Mouse (Mus musculus): Measurements from ENCODE around the gene Arvcf. TPM values are rescaled to one million over a fixed set of nuclear protein-coding genes. Genes with fewer than 3 reads are reported as not detected.

The Arvcf gene
- total and polyA plus RNA-seq, 3 experiments, result 9.1 to 14.5 TPM; not detected in 1

GRCm38 (mm10) chr16:18351313-18352055, 3.5 kb downstream of the Arvcf start (continued):
- TF ChIP-seq MAZ (IDR thresholded peaks at IDR 0.05; ENCODE audit: low read depth, low read length) (no peak), SIN3A (IDR thresholded peaks at IDR 0.05; ENCODE audit: low read length) (0 out of 2 replicates have a peak, but pooled peaks have one; percentile 13), RAD21 (IDR thresholded peaks at IDR 0.05; ENCODE audit: low read depth, low read length) (peak; percentile 60), MXI1 (IDR thresholded peaks at IDR 0.05; ENCODE audit: low read depth, low read length) (0 out of 2 replicates have a peak, but pooled peaks have one; percentile 26), JUND (IDR thresholded peaks at IDR 0.05; ENCODE audit: low read depth, low read length) (no peak), ZC3H11A (IDR thresholded peaks at IDR 0.05; ENCODE audit: low read depth, low read length) (peak; percentile 61), RCOR1 (IDR thresholded peaks at IDR 0.05; ENCODE audit: low read depth, low read length) (no peak), POLR2A (IDR thresholded peaks at IDR 0.05; ENCODE audit: control insufficient read depth in 1 of 2, insufficient read depth in 1 of 2, low read depth in 1 of 2, low read length in 2 of 2, poor library complexity in 1 of 2) (no peak), NRF1 (IDR thresholded peaks at IDR 0.05; ENCODE audit: insufficient read depth, low read depth, low read length, poor library complexity, severe bottlenecking) (no peak), CHD2 (IDR thresholded peaks at IDR 0.05; ENCODE audit: low read length) (no peak), POLR2AphosphoS5 (IDR thresholded peaks at IDR 0.05; ENCODE audit: borderline replicate concordance, low read depth, low read length) (no peak), TBP (IDR thresholded peaks at IDR 0.05; ENCODE audit: low read depth, low read length) (no peak), NELFE (IDR thresholded peaks at IDR 0.05; ENCODE audit: low read depth, low read length) (no peak), ZMIZ1 (IDR thresholded peaks at IDR 0.05; ENCODE audit: low read depth, low read length) (no peak), USF1 (IDR thresholded peaks at IDR 0.05; ENCODE audit: low read depth, low read length) (peak; percentile 59; the same call in 1 of the 2 replicates), ZNF384 (IDR thresholded peaks at IDR 0.05; ENCODE audit: low read depth, low read length) (no peak), KAT2A (conservative IDR thresholded peaks at IDR 0.05; ENCODE audit: low read depth, low read length) (no peak), GATA1 (IDR thresholded peaks at IDR 0.05; ENCODE audit: low read depth, low read length) (no peak), MYB (IDR thresholded peaks at IDR 0.05; ENCODE audit: low read depth, low read length) (no peak), CTCF (IDR thresholded peaks at IDR 0.05 in 2 of 3, conservative IDR thresholded peaks at IDR 0.05 in 1 of 3; ENCODE audit: control insufficient read depth in 1 of 3, insufficient read depth in 1 of 3, low read depth in 2 of 3, low read length in 3 of 3, poor library complexity in 1 of 3, severe bottlenecking in 1 of 3) (peak; percentile 45 to 76 (median 76)), E2F4 (IDR thresholded peaks at IDR 0.05; ENCODE audit: borderline replicate concordance, low read depth, low read length) (no peak), MAX (IDR thresholded peaks at IDR 0.05; ENCODE audit: low read length) (no peak), BHLHE40 (IDR thresholded peaks at IDR 0.05; ENCODE audit: borderline replicate concordance, low read depth, low read length) (no peak)

DNA sequence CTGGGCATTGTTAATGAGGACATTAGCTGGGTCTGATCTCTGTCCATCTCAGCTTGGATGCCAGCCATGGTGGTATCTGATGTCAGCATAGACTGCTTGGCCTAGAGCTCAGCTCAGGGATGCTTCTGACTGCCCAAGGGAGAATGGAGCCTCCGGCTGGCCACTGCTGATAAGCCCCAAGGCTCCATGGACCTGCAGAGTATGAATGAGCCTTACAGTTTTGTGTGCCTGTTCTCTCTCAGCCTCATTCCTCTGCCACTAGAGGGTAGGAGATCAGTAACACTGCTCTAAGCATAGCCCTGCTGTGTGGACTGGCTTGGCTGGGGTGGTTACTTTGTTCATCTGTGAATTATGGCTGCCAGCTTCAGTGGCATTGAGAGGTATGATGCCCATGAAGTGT, 5.1 kb downstream of the Arvcf start:
- Histone ChIP-seq H3K4me3 (ENCODE audit: control insufficient read depth in 1 of 2, insufficient read depth in 1 of 2, low read depth in 2 of 2, low read length in 2 of 2) (no peak overlapping the region), H3K4me1 (ENCODE audit: control insufficient read depth in 1 of 2, insufficient read depth in 2 of 2, low read length in 2 of 2) (peaks cover 0 to 28% of the 10 kb centered on the region in 2 experiments; a peak in 3 of 4 replicates), H3K9ac (ENCODE audit: control insufficient read depth, low read depth, low read length, poor library complexity, severe bottlenecking) (no peak overlapping the region), H3K27ac (ENCODE audit: control insufficient read depth, low read depth, low read length) (no peak overlapping the region), H3K27me3 (ENCODE audit: control insufficient read depth in 1 of 2, insufficient read depth in 2 of 2, low read length in 2 of 2) (no peaks in the 10 kb centered on the region), H3K79me2 (ENCODE audit: control insufficient read depth, insufficient read depth, low read length, poor library complexity) (no peaks in the 10 kb centered on the region), H3K36me3 (ENCODE audit: control insufficient read depth in 1 of 2, insufficient read depth in 2 of 2, low read length in 2 of 2) (peaks cover 0 to 14% of the 10 kb centered on the region in 2 experiments; a peak in 2 of 4 replicates), H3K9me3 (replicated peaks; ENCODE audit: insufficient read depth, low read length) (no peaks in the 10 kb centered on the region)
- TF ChIP-seq TCF12 (IDR thresholded peaks at IDR 0.05; ENCODE audit: low read depth, low read length) (no peak; the same call in 1 of the 2 replicates), ETS1 (IDR thresholded peaks at IDR 0.05; ENCODE audit: low read depth, low read length) (no peak), TAL1 (IDR thresholded peaks at IDR 0.05; ENCODE audit: low read length) (peak; percentile 88), CTCF (IDR thresholded peaks at IDR 0.05 in 2 of 3, conservative IDR thresholded peaks at IDR 0.05 in 1 of 3; ENCODE audit: control insufficient read depth in 1 of 3, insufficient read depth in 1 of 3, low read depth in 2 of 3, low read length in 3 of 3, poor library complexity in 1 of 3, severe bottlenecking in 1 of 3) (peak in 2 of 3 experiments; percentile 20 to 40; a peak in 3 of 6 replicates), MEF2A (IDR thresholded peaks at IDR 0.05; ENCODE audit: extremely low read depth, insufficient replicate concordance, low read depth, low read length, poor library complexity, severe bottlenecking) (no peak), RCOR1 (IDR thresholded peaks at IDR 0.05; ENCODE audit: low read depth, low read length) (no peak), MAX (IDR thresholded peaks at IDR 0.05; ENCODE audit: low read length) (no peak), USF1 (IDR thresholded peaks at IDR 0.05; ENCODE audit: low read depth, low read length) (no peak), NELFE (IDR thresholded peaks at IDR 0.05; ENCODE audit: low read depth, low read length) (no peak), MXI1 (IDR thresholded peaks at IDR 0.05; ENCODE audit: low read depth, low read length) (no peak), KAT2A (conservative IDR thresholded peaks at IDR 0.05; ENCODE audit: low read depth, low read length) (no peak), ELF1 (IDR thresholded peaks at IDR 0.05; ENCODE audit: low read depth, low read length) (no peak), ZMIZ1 (IDR thresholded peaks at IDR 0.05; ENCODE audit: low read depth, low read length) (no peak), SMC3 (IDR thresholded peaks at IDR 0.05; ENCODE audit: low read depth, low read length) (peak; percentile 38), GATA1 (IDR thresholded peaks at IDR 0.05; ENCODE audit: low read depth, low read length) (peak; percentile 61)
- peak; percentile 56 for DNase-seq (ENCODE audit: low read depth, low spot score)

Data from MEL (cell line).